ENCODE assay signal across 12 mouse cellular contexts in genomic region chr3:87946541-87946860, GRCm38 (mm10). TPM values are rescaled to one million over a fixed set of nuclear protein-coding genes. Genes with fewer than 3 reads are reported as not detected.
DNase-seq lines count a peak whose midpoint lies in the region; ATAC-seq and TF ChIP-seq lines count a peak whose summit lies in the region.
"Had no signal": no experiment of that assay in that cellular context is flagged by ENCODE, and none has a peak within 500 bp of the region (broad histone marks: within the 10 kb centered on the region; RNA-seq: fewer than 3 reads in every experiment).

No protein-coding gene starts in this region.

- no peak overlapping the region for H3K4me3 ChIP-seq in kidney, embryonic 14.5 days (ENCODE audit: low read length)
- H3K4me3 ChIP-seq in E14TG2a.4 (replicated peaks; ENCODE audit: low read length) = peak overlapping the region; percentile 48
- H3K4me3 ChIP-seq in embryonic facial prominence, embryonic 12.5 days = no peak overlapping the region
- H3K4me3 ChIP-seq in limb, embryonic 11.5 days (ENCODE audit: low read depth, low read length) = 0 out of 2 replicates have a peak overlapping the region, but pooled peaks have one; percentile 5
- H3K4me3 ChIP-seq: lung, embryonic 15.5 days had no signal

- DNase-seq in kidney, postnatal 4 days = no peak
- no peak for DNase-seq in limb, embryonic 11.5 days (ENCODE audit: low spot score)
- no peak for DNase-seq in thymus, postnatal 0 days (ENCODE audit: low spot score)
- DNase-seq in ovary, postnatal 10 days (ENCODE audit: low spot score) = no peak
- no peak for DNase-seq in embryo, embryonic 9.5 days (ENCODE audit: extremely low spot score)
- DNase-seq: adrenal gland, postnatal 25 days; kidney, postnatal 36 days; spleen, adult 18-20 months had no signal

- H3K4me2 ChIP-seq in kidney, embryonic 14.5 days (replicated peaks; ENCODE audit: low read depth, low read length) = no peak overlapping the region; the same call in 1 of the 2 replicates
- H3K4me2 ChIP-seq in embryonic facial prominence, embryonic 12.5 days (replicated peaks) = peak overlapping the region; percentile 74
- H3K4me2 ChIP-seq in limb, embryonic 11.5 days (ENCODE audit: low read depth, severe bottlenecking) = peak overlapping the region; percentile 70

- H3K36me3 ChIP-seq in kidney, embryonic 14.5 days (ENCODE audit: control insufficient read depth, insufficient read depth, low read length) = peaks cover 14% of the 10 kb centered on the region
- H3K36me3 ChIP-seq in E14TG2a.4 (ENCODE audit: insufficient read depth, low read length) = peaks cover 43% of the 10 kb centered on the region
- peaks cover 15% of the 10 kb centered on the region for H3K36me3 ChIP-seq in embryonic facial prominence, embryonic 12.5 days
- peaks cover 8% of the 10 kb centered on the region for H3K36me3 ChIP-seq in limb, embryonic 11.5 days (ENCODE audit: control insufficient read depth, insufficient read depth, low read length)

- ATAC-seq in kidney, embryonic 14.5 days (ENCODE audit: low FRiP score, low TSS enrichment) = no peak; the same call in 1 of the 2 replicates
- ATAC-seq in embryonic facial prominence, embryonic 12.5 days (ENCODE audit: insufficient number of reproducible peaks, insufficient read depth, low FRiP score, low TSS enrichment) = no peak
- ATAC-seq in limb, embryonic 11.5 days (ENCODE audit: insufficient number of reproducible peaks, low FRiP score, low TSS enrichment, low read depth) = no peak

- no peaks in the 10 kb centered on the region for H3K27me3 ChIP-seq in kidney, embryonic 14.5 days (ENCODE audit: control insufficient read depth, insufficient read depth, low read length)
- H3K27me3 ChIP-seq in E14TG2a.4 (ENCODE audit: insufficient read depth, low read length) = peaks cover 61% of the 10 kb centered on the region
- no peaks in the 10 kb centered on the region for H3K27me3 ChIP-seq in embryonic facial prominence, embryonic 12.5 days
- H3K27me3 ChIP-seq in limb, embryonic 11.5 days (ENCODE audit: control insufficient read depth, insufficient read depth, low read length) = no peaks in the 10 kb centered on the region

- peak overlapping the region; percentile 50; the same call in 1 of the 2 replicates for H3K9ac ChIP-seq in kidney, embryonic 14.5 days (ENCODE audit: low read depth, low read length)
- H3K9ac ChIP-seq in embryonic facial prominence, embryonic 12.5 days = peak overlapping the region; percentile 69; the same call in 1 of the 2 replicates
- peak overlapping the region; percentile 54 for H3K9ac ChIP-seq in limb, embryonic 11.5 days (ENCODE audit: low read length)
- H3K9ac ChIP-seq: lung, embryonic 15.5 days had no signal

- H3K27ac ChIP-seq in kidney, embryonic 14.5 days (ENCODE audit: low read depth, low read length) = peak overlapping the region; percentile 77; the same call in 1 of the 2 replicates
- H3K27ac ChIP-seq in embryonic facial prominence, embryonic 12.5 days = peak overlapping the region; percentile 97
- peak overlapping the region; percentile 98 for H3K27ac ChIP-seq in limb, embryonic 11.5 days (replicated peaks; ENCODE audit: low read depth, low read length)
- H3K27ac ChIP-seq: lung, embryonic 15.5 days had no signal

- H3K9me3 ChIP-seq in kidney, embryonic 14.5 days (ENCODE audit: control insufficient read depth, low read length) = no peaks in the 10 kb centered on the region
- H3K9me3 ChIP-seq in E14TG2a.4 (ENCODE audit: low read length) = no peaks in the 10 kb centered on the region
- no peaks in the 10 kb centered on the region for H3K9me3 ChIP-seq in embryonic facial prominence, embryonic 12.5 days
- H3K9me3 ChIP-seq in limb, embryonic 11.5 days (ENCODE audit: control insufficient read depth, low read length) = no peaks in the 10 kb centered on the region
- H3K9me3 ChIP-seq: lung, embryonic 15.5 days had no signal

- peaks cover 52% of the 10 kb centered on the region for H3K4me1 ChIP-seq in kidney, embryonic 14.5 days (ENCODE audit: control insufficient read depth, insufficient read depth, low read length)
- H3K4me1 ChIP-seq in E14TG2a.4 (replicated peaks; ENCODE audit: low read depth, low read length) = peaks cover 78% of the 10 kb centered on the region
- H3K4me1 ChIP-seq in embryonic facial prominence, embryonic 12.5 days = peaks cover 60% of the 10 kb centered on the region
- peaks cover 46% of the 10 kb centered on the region for H3K4me1 ChIP-seq in limb, embryonic 11.5 days (ENCODE audit: control insufficient read depth, insufficient read depth, low read length)

- 17% methylated on average over 1 of the region's 1 CpGs for WGBS in kidney, embryonic 14.5 days
- 0% methylated on average over 1 of the region's 1 CpGs for WGBS in embryonic facial prominence, embryonic 12.5 days
- 10% methylated on average over 1 of the region's 1 CpGs for WGBS in limb, embryonic 11.5 days

- no peak for TF ChIP-seq CTCF in E14TG2a.4 (conservative IDR thresholded peaks at IDR 0.05; ENCODE audit: low read length)

RNA-seq across cellular contexts. Expression of gene Crabp2, which starts 2.0 kb away (rescaled TPM):
- polyA plus RNA-seq in kidney, embryonic 14.5 days (2014; fragmentation: Nextera tagmentation; extraction: Ambion mirVana) = 113 and 169 TPM in 2 replicates
- 467 and 481 TPM in 2 replicates for polyA plus RNA-seq in embryonic facial prominence, embryonic 12.5 days (2016; fragmentation: Nextera tagmentation; extraction: Ambion mirVana)
- polyA plus RNA-seq in limb, embryonic 11.5 days (2014; fragmentation: Nextera tagmentation; extraction: Ambion mirVana) = 796 and 836 TPM in 2 replicates
- 35.5 and 38.1 TPM in 2 replicates for polyA plus RNA-seq in thymus, postnatal 0 days (2015; fragmentation: Nextera tagmentation; extraction: Ambion mirVana)

RNA-seq across cellular contexts. Expression of gene Rrnad1, which starts 16.0 kb away (rescaled TPM):
- 19.3 and 21.6 TPM in 2 replicates for polyA plus RNA-seq in kidney, embryonic 14.5 days (2014; fragmentation: Nextera tagmentation; extraction: Ambion mirVana)
- 23.2 and 23.8 TPM in 2 replicates for polyA plus RNA-seq in embryonic facial prominence, embryonic 12.5 days (2016; fragmentation: Nextera tagmentation; extraction: Ambion mirVana)
- polyA plus RNA-seq in limb, embryonic 11.5 days (2014; fragmentation: Nextera tagmentation; extraction: Ambion mirVana) = 17.2 and 19.5 TPM in 2 replicates
- polyA plus RNA-seq in thymus, postnatal 0 days (2015; fragmentation: Nextera tagmentation; extraction: Ambion mirVana) = 15.7 and 16.6 TPM in 2 replicates

RNA-seq across cellular contexts. Expression of gene Isg20l2, which starts 16.4 kb away (rescaled TPM):
- polyA plus RNA-seq in kidney, embryonic 14.5 days (2014; fragmentation: Nextera tagmentation; extraction: Ambion mirVana) = 34.6 and 45.5 TPM in 2 replicates
- 75.4 and 80.1 TPM in 2 replicates for polyA plus RNA-seq in embryonic facial prominence, embryonic 12.5 days (2016; fragmentation: Nextera tagmentation; extraction: Ambion mirVana)
- polyA plus RNA-seq in limb, embryonic 11.5 days (2014; fragmentation: Nextera tagmentation; extraction: Ambion mirVana) = 51.7 and 67.0 TPM in 2 replicates
- 58.9 and 61.4 TPM in 2 replicates for polyA plus RNA-seq in thymus, postnatal 0 days (2015; fragmentation: Nextera tagmentation; extraction: Ambion mirVana)

RNA-seq across cellular contexts. Expression of gene Nes, which starts 24.4 kb away (rescaled TPM):
- polyA plus RNA-seq in kidney, embryonic 14.5 days (2014; fragmentation: Nextera tagmentation; extraction: Ambion mirVana) = 14.8 and 26.1 TPM in 2 replicates
- 40.0 and 42.0 TPM in 2 replicates for polyA plus RNA-seq in embryonic facial prominence, embryonic 12.5 days (2016; fragmentation: Nextera tagmentation; extraction: Ambion mirVana)
- 7.9 and 8.8 TPM in 2 replicates for polyA plus RNA-seq in limb, embryonic 11.5 days (2014; fragmentation: Nextera tagmentation; extraction: Ambion mirVana)
- 3.2 and 4.5 TPM in 2 replicates for polyA plus RNA-seq in thymus, postnatal 0 days (2015; fragmentation: Nextera tagmentation; extraction: Ambion mirVana)

RNA-seq across cellular contexts. Expression of gene Mrpl24, which starts 27.2 kb away (rescaled TPM):
- 76.7 and 81.0 TPM in 2 replicates for polyA plus RNA-seq in kidney, embryonic 14.5 days (2014; fragmentation: Nextera tagmentation; extraction: Ambion mirVana)
- polyA plus RNA-seq in embryonic facial prominence, embryonic 12.5 days (2016; fragmentation: Nextera tagmentation; extraction: Ambion mirVana) = 71.4 and 72.9 TPM in 2 replicates
- polyA plus RNA-seq in limb, embryonic 11.5 days (2014; fragmentation: Nextera tagmentation; extraction: Ambion mirVana) = 76.2 and 76.8 TPM in 2 replicates
- 107 and 108 TPM in 2 replicates for polyA plus RNA-seq in thymus, postnatal 0 days (2015; fragmentation: Nextera tagmentation; extraction: Ambion mirVana)

Comparison
In these comparisons a context has a peak if more than half of its experiments do, and no peak if none do; other contexts are left out.
1. H3K4me3 ChIP-seq: peak in E14TG2a.4 (single experiment) and limb, embryonic 11.5 days (single experiment); none in kidney, embryonic 14.5 days (single experiment) and embryonic facial prominence, embryonic 12.5 days (single experiment).
2. Peak in every context shown above with its lines, with median percentiles within 50 percentile points of each other: H3K27ac ChIP-seq and H3K9ac ChIP-seq.